Mouse (Mus musculus): ENCODE results near the gene Gm14151.
A peak's percentile ranks its signal among the peaks of the same experiment; 100 is the strongest.
"Not testable (repeated sequence)": the region's sequence is repeated elsewhere in the genome, so short reads cannot be mapped to it uniquely, and the experiment has no call there.

Gene Gm14151

DNA sequence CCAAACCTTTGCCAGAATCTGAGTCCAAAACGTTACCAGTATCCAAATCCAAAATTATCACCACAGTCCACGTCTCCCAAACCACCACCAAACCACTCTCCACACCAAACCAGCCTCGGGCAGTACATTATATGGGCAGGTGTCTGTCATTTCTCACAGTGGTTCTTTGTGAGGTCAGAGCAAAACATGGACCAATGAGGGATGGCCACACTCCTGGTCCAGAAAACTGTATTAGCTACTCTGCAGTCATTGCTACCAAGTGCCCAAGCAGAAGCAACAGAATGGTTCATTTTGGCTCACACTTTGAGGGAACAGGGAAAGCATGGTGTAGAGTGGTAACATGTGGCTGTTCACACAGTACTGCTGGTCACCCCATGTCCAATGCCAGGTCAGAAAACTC, at the start of gene Gm14151:
Gene Gm14151, minus strand, starts transcription at position 101 of the 400 bp plus-strand sequence.
- DNase-seq (ENCODE audit: extremely low spot score, low spot score): not testable (repeated sequence)

DNA sequence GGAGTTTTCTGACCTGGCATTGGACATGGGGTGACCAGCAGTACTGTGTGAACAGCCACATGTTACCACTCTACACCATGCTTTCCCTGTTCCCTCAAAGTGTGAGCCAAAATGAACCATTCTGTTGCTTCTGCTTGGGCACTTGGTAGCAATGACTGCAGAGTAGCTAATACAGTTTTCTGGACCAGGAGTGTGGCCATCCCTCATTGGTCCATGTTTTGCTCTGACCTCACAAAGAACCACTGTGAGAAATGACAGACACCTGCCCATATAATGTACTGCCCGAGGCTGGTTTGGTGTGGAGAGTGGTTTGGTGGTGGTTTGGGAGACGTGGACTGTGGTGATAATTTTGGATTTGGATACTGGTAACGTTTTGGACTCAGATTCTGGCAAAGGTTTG, 5.8 kb upstream of the Gm14151 start, which contains the start of gene Gm14147:
Gene Gm14147, plus strand, starts transcription at position 301 of the 400 bp plus-strand sequence.
- not testable (repeated sequence) for DNase-seq (ENCODE audit: extremely low spot score, low spot score)

DNA sequence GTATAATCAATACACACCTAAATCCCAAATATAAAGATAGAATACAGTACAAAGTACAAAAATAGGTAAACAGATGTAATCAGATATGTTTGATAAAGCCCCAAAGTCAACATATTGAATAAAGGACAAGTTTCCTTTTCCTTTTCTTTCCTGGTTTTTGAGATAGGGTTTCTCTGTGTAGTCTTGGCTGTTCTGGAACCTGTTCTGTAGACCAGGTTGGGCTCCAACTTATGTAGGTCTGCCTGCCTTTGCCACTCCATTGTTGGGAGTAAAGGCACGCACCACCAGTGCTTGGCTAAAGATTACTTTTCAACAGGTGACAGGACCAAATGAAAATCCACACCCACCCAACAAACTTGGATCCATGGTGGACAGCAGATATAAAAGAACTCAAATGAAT, 35.5 kb downstream of the Gm14151 start:
- DNase-seq (ENCODE audit: extremely low spot score, low spot score): no peak

DNA sequence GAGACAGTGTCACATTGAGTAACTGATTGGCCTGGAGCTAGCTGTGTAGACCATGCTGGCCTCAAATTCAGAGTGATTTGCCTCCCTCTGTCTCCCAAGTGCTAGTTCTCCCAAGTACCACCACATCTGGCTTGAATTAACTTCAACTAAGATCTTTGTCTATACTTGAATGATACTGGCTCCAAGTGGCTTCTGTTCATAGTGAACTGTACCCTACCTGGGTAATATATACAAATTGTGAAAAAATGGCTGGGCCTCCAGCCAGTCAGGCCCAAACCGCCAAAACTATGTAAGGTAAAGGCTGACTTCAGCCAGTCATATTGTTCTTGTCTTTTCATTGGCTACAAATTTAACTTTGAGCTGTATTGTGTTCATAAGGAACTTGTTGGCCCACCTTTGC, 51.7 kb downstream of the Gm14151 start:
- DNase-seq (ENCODE audit: extremely low spot score, low spot score): no peak

DNA sequence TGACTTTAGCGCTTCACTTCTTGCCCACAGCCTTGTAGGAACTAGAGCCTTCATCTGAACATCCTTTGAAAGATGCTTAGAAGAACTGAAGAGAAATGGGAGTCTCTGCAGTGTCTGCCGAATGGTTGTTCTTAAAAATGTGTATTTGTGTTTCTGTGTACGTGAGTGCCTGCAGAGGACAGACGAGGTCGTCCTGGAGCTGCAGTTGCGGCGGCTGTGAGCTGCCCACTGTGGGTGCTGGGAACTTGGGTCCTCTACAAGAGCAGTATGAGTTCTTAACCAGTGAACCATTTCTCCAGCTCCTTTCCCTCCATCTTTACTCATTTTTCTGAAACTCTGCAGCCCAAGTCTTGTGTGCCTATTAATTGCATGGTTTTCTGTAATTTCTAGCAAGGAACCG, 52.4 kb downstream of the Gm14151 start:
- no peak for DNase-seq (ENCODE audit: extremely low spot score, low spot score)

DNA sequence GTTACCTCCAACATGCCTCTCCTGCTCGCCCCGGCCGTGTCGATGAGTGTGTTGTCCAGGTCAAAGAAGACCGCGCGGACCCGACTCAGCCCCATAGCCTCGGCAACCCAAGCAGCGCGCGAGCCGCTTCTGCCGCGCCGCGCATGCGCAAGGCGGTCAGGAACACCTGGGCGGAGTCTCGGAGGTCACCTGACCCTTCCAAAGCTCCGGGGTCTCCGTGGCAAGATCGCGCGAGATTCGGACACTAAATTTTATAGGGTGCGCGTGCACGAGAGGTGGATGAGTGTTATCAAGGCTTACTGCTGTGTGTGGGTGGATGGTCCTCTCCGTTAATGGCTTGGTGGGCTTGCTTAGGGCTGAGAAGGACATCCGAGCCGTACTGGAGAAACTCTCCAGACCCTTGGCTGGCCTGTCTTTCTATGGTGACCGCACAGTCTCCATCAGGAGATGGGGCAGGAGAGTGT, 52.9 kb downstream of the Gm14151 start, which contains the start of the genes Ninl and Nanp:
Gene Ninl, minus strand, starts transcription at position 151 of the 464 bp plus-strand sequence.
Gene Nanp, minus strand, starts transcription at position 167 of the 464 bp plus-strand sequence.
- DNase-seq (ENCODE audit: extremely low spot score, low spot score): peak; percentile 94

DNA sequence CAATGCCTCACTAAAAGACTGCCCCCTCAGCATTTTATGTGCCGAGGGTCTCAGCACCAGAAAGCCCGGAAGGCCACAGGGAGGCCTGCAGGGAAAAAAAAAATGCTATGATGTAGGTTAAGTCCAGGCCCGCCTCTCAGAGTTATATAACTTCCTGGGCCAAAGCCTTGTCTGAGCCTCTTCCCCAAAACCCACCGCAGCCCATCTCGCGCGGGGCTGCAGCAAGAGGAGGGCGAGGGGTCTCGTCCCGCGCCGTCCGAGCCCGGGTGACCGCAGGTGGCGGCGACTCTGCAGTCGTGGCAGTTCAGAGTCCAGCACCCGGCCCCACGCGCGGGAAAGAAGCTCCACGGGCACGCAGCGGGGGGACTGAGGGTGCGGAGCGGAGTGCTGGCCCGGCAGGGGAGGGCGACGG, 53.3 kb downstream of the Gm14151 start:
- DNase-seq (ENCODE audit: extremely low spot score, low spot score): peak; percentile 80

DNA sequence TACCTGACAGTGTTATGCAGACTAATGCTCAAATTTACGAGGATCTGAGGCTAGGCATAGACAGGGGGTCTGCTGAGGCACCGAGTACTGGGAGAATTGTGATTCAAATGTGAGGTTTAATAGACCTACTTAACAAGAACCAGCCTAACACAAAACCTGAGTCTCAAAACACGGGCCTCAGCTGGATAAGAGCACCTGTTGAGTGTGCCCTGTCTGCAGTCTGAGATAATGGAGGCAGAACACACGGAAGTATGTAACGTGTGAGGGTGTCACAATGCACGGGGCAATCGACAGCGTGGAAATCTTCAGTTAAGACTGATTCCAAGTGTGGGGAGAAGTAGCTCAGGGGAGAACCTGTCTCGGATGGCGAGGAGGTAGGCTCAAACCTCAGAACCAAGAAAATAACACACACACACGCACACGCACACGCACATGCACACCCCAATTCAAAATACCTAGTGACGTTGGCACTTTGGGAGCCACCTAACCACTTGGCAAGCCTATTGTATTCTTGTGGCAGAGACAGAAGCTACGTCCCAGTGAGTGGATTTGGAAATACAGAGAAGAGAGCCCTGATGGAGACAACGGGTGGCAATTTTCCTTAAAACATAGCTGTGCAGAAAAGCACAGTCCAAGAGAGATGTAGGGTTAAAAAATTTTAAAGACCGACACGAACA, 54.1 kb downstream of the Gm14151 start:
- peak; percentile 15 for DNase-seq (ENCODE audit: extremely low spot score, low spot score)

DNA sequence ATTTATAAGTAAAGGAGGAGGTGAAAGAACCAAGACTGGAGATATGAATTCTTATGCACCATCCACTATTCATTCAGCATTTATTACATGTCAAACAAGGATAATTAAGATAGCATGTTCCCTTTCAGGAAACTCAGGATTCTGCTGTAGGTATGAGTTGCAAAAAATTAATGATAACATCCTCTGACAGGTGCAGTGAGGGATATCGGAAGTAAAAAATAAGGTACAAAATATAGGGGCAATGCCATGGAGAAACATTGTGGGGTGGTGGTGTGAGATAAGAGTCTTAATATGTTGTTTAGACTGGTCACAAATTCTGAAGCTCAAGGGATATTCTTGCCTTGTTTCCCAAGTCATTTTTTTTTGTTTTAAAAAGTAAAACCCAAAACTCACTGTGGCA, 54.9 kb downstream of the Gm14151 start:
- DNase-seq (ENCODE audit: extremely low spot score, low spot score): no peak
